Mouse (Mus musculus) intestine, embryonic 16.5 days (tissue): ENCODE measurements around the gene Iqck. TPM values are rescaled to one million over a fixed set of nuclear protein-coding genes. Genes with fewer than 3 reads are reported as not detected.
A peak's percentile ranks its signal among the peaks of the same experiment; 100 is the strongest.

Experiments
- ATAC-seq: fragments of 200-750 bp; cut with Nextera tagmentation; 2 replicates; pipeline ENCODE4 v1.8.0; 2017; ENCODE audit warnings: moderate TSS enrichment, moderate library complexity
- H3K27ac ChIP-seq: fragments of 300-500 bp; sonication (generic); 2 replicates; pipeline ENCODE4 v1.5.1; 2014; ENCODE audit warnings: mild to moderate bottlenecking, low read length
- H3K27me3 ChIP-seq: fragments of 300-500 bp; sonication (generic); replicated peaks from 2 replicates; pipeline ENCODE4 v1.6.1; 2014; ENCODE audit warnings: low read length, control low read depth, mixed read lengths; ENCODE audit not compliant: control insufficient read depth, insufficient read depth
- H3K36me3 ChIP-seq: fragments of 300-500 bp; sonication (generic); 2 replicates; pipeline ENCODE4 v1.6.1; 2014; ENCODE audit warnings: low read length, control low read depth; ENCODE audit not compliant: control insufficient read depth, insufficient read depth
- H3K4me1 ChIP-seq: fragments of 300-500 bp; sonication (generic); 2 replicates; pipeline ENCODE4 v1.6.1; 2014; ENCODE audit warnings: low read length, control low read depth, mixed read lengths; ENCODE audit not compliant: control insufficient read depth, insufficient read depth
- H3K4me2 ChIP-seq: fragments of 300-500 bp; sonication (generic); 2 replicates; pipeline ENCODE4 v1.6.1; 2014; ENCODE audit warnings: low read depth, low read length, control low read depth
- H3K4me3 ChIP-seq: fragments of 300-500 bp; sonication (generic); 2 replicates; pipeline ENCODE4 v1.5.1; 2014; ENCODE audit warnings: mild to moderate bottlenecking, low read length
- H3K9ac ChIP-seq: fragments of 300-500 bp; sonication (generic); 2 replicates; pipeline ENCODE4 v1.6.1; 2014; ENCODE audit warnings: low read depth, low read length
- H3K9me3 ChIP-seq: fragments of 300-500 bp; sonication (generic); 2 replicates; pipeline ENCODE4 v1.6.1; 2016; ENCODE audit warnings: low read length, control low read depth; ENCODE audit not compliant: control insufficient read depth
- WGBS: fragments of 180-500 bp; shearing (Covaris S2); extraction: QIAGEN DNeasy Blood & Tissue Kit; methylation state at CpG from one replicate; pipeline ENCODE4 v1.1.7; 2014; 5-methylcytosine and 5-hydroxymethylcytosine counted together
- polyA plus RNA-seq: library from polyadenylated mRNA; unstranded; fragments of >200 nt; fragmentation: Nextera tagmentation; extraction: Ambion mirVana; gene quantifications from 2 replicates; pipeline ENCODE4 v1.2.1, GENCODE M21; 2015

The Iqck gene
- polyA plus RNA-seq, 1 experiment from 2014 or later: 1.7 TPM

DNA sequence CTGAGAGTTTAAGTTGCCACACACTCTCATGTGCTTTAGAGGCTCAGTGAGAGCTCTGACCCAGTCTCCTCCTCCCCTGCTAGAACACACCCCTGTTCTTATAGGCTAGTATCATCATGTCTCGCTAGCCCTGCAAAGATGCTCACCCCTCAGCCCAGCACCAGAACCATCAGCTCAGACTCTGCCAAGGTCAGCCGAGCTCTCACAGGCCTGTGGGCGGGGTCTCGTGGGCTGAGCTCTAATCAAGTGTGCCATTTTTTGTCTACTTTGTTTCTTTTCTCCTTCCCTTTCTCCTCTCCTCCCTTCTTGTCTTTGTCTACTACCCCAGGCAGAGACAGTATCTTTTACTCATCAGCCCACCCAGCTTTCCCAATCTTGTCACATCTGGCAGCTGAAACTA lies 130.2 kb downstream of the Iqck start:
- H3K27me3 ChIP-seq: no peaks in the 10 kb centered on the region
- 71% methylated on average over 4 of the region's 4 CpGs for WGBS
- H3K36me3 ChIP-seq: no peaks in the 10 kb centered on the region
- H3K9ac ChIP-seq: no peak overlapping the region
- ATAC-seq: no peak
- no peak overlapping the region for H3K4me2 ChIP-seq
- H3K9me3 ChIP-seq: no peaks in the 10 kb centered on the region
- H3K4me1 ChIP-seq: no peaks in the 10 kb centered on the region
- no peak overlapping the region for H3K4me3 ChIP-seq
- H3K27ac ChIP-seq: no peak overlapping the region

DNA sequence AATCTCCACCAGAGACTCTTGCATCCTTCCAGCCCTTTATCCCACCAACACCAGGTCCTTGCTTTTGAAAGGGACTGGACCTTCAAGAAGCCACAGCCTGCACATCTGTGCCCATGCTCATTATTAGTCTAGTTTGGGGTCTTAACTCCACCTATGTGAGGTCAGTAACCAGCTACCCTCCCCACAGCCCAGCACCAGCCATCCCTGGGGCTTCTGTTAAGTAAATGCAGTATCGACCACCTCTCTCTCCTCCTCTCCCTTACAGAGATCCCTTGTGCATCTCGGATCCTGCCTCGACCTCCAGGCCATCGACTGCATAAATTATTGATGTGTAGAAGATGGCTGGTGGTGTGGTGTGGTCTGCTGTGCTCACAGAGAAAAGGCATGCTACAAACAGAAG lies 130.8 kb downstream of the Iqck start:
- Histone ChIP-seq H3K9ac (no peak overlapping the region), H3K4me1 (0 out of 2 replicates have a peak, but pooled peaks cover 5% of the 10 kb centered on the region), H3K27ac (no peak overlapping the region), H3K36me3 (no peaks in the 10 kb centered on the region), H3K9me3 (no peaks in the 10 kb centered on the region), H3K4me3 (no peak overlapping the region), H3K4me2 (no peak overlapping the region), H3K27me3 (no peaks in the 10 kb centered on the region)
- WGBS: 71% methylated on average over 4 of the region's 4 CpGs
- ATAC-seq: no peak

DNA sequence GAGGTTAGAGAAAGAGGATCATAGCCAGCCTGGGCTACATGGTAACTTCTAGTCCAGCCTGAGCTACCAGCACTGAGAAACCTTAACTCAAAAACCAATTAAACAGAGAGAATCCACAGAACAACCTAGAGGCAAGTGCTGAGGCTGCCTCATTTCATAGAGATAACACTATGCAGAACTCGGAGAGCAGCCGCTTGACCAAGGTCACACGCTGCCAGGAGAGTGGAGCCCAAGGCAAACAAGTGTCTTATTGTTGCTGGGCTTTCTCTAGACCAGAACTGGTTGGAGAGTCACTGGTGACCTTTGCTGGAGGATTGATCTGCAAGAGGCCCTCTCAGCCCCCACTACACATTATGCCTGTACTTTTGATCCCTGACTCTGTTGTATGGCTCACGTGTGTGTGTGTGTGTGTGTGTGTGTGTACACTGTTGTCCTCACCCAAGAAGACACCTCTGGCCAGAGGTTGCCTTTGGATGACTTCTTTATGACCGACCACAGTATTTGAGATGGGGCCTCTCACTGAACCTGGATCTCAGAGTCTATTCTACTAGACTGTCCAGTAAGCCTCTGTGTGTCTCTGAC lies 133.8 kb downstream of the Iqck start:
- WGBS: 59% methylated on average over 5 of the region's 5 CpGs
- no peaks in the 10 kb centered on the region for H3K36me3 ChIP-seq
- ATAC-seq: peak; percentile 36

DNA sequence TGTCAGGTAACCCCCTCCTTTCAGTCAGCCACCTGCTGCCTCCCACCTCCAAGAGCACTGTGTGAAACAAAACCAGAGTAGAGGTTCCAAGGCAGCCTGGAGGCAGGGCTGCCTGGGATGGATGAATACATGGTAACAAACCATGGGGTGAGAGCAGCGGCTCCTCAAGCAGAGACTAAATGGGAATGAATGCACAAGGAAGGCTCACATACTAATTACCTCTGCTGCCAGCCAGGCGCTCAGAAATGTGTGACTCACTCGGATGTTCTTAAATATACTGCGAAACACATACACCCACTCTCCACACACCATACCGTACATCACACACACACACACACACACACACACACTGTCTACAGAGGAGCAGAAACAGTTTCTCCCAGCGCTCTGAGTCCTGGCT lies 134.7 kb downstream of the Iqck start:
- no peak overlapping the region for H3K9ac ChIP-seq
- H3K9me3 ChIP-seq: no peaks in the 10 kb centered on the region
- no peak for ATAC-seq
- WGBS: 75% methylated on average over 6 of the region's 6 CpGs
- no peaks in the 10 kb centered on the region for H3K27me3 ChIP-seq
- no peak overlapping the region for H3K27ac ChIP-seq
- H3K4me2 ChIP-seq: no peak overlapping the region
- no peak overlapping the region for H3K4me3 ChIP-seq
- H3K36me3 ChIP-seq: no peaks in the 10 kb centered on the region
- H3K4me1 ChIP-seq: peaks cover 13% of the 10 kb centered on the region

More for the DNA sequence above, 133.8 kb downstream of the Iqck start:
- Histone ChIP-seq H3K27me3 (no peaks in the 10 kb centered on the region), H3K9ac (no peak overlapping the region), H3K4me2 (no peak overlapping the region), H3K27ac (no peak overlapping the region), H3K9me3 (no peaks in the 10 kb centered on the region), H3K4me1 (peaks cover 13% of the 10 kb centered on the region), H3K4me3 (no peak overlapping the region)

DNA sequence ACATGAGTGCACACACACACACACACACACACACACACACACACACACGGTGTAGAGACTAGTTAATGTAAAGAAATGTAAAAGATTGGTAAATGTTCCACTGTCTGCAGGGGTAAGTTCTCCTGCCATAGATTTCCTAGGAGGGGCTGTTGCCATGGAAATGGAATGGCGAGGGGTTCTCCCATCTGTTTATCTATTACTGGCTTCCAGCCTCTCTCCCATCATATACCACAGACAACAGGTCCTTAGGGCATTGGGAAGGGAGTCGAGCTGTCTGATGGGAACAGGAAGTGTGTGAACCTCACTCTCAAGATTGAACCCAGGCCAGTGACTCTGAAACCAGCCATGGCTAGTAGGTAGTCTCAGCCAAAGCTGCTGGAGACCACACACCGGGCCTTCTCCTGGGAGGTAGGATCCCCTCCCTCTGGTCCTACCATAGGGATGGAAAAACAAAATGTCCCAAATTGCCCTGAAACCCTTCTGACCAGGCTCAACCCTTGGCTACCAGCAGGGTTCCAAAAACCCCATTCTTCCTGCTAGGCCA lies 135.9 kb downstream of the Iqck start:
- Histone ChIP-seq H3K9me3 (no peaks in the 10 kb centered on the region), H3K4me1 (peaks cover 21% of the 10 kb centered on the region), H3K4me3 (no peak overlapping the region), H3K36me3 (no peaks in the 10 kb centered on the region), H3K27me3 (no peaks in the 10 kb centered on the region), H3K27ac (no peak overlapping the region), H3K9ac (no peak overlapping the region), H3K4me2 (no peak overlapping the region)
- no peak for ATAC-seq
- 41% methylated on average over 4 of the region's 4 CpGs for WGBS

DNA sequence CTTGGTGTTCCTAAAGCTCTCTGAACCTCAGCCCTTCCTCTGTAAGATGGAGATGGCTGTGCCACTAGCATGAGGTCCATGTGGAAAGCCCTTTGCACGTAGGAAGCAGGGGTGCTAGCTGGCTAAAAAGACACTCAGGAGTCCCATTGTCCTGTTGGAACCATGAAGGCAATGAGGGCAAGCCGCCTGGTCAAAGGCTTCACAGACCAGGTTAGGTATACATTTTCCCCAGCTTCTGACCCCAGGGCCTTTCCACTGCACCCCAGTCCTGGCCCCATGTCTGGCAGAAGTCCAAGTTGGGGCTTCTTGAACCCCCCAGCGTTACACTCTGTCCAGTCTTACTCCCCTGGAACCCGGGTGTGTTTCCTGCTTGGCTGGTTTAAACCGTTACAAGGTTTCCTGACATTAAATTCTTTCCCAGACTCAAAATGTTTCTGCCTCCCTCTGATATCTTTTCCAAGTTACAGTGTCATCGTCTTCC lies 136.6 kb downstream of the Iqck start:
- H3K4me3 ChIP-seq: no peak overlapping the region
- 55% methylated on average over 6 of the region's 6 CpGs for WGBS

DNA sequence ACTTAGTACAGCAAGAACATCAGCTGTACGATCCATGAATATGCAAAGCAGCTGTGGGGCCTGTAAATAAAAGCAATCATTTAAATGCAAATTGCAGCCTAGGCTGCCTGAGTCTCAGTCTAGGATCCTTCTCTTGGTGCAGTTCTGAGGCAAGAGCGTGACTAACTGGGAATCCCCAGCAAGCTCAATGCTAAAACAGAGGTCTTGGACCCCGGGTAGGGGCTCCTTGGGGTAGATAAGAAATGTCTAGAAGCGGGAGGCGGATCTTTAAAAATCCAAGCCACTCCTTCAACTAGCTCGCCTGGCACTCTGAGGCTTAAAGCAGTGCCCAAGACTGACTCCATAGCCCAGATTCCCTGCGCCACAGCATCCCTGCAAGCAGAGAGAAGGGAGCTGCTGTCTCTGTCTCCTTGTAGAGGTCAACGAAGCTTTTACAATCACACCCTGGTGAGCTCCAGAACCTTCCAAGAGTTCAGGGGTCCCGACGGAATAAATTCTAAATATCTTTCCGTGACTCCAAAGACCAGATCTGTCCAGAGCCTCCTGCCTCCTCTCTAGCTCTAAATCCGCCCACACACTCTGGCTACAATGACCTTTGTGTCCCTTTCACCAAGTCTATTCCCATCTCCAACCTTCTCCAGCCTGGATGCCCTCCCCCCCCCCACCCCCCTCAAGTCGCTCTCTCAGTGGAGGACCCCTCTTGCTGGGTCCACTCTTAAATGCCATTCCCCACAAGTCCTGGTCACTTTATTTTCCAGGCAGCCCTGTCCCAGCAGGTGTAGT lies 137.3 kb downstream of the Iqck start:
- Histone ChIP-seq H3K4me2 (peak overlapping the region; percentile 80; the same call in 1 of the 2 replicates), H3K4me1 (peaks cover 21% of the 10 kb centered on the region), H3K4me3 (0 out of 2 replicates have a peak overlapping the region, but pooled peaks have one; percentile 63), H3K36me3 (no peaks in the 10 kb centered on the region), H3K9ac (no peak overlapping the region), H3K27ac (no peak overlapping the region), H3K27me3 (no peaks in the 10 kb centered on the region), H3K9me3 (no peaks in the 10 kb centered on the region)
- no peak for ATAC-seq
- WGBS: 54% methylated on average over 13 of the region's 13 CpGs

More for the DNA sequence above, 136.6 kb downstream of the Iqck start:
- H3K27me3 ChIP-seq: no peaks in the 10 kb centered on the region
- H3K9me3 ChIP-seq: no peaks in the 10 kb centered on the region
- no peaks in the 10 kb centered on the region for H3K36me3 ChIP-seq
- peaks cover 21% of the 10 kb centered on the region for H3K4me1 ChIP-seq
- no peak overlapping the region for H3K9ac ChIP-seq
- ATAC-seq: no peak
- no peak overlapping the region for H3K4me2 ChIP-seq
- H3K27ac ChIP-seq: no peak overlapping the region

DNA sequence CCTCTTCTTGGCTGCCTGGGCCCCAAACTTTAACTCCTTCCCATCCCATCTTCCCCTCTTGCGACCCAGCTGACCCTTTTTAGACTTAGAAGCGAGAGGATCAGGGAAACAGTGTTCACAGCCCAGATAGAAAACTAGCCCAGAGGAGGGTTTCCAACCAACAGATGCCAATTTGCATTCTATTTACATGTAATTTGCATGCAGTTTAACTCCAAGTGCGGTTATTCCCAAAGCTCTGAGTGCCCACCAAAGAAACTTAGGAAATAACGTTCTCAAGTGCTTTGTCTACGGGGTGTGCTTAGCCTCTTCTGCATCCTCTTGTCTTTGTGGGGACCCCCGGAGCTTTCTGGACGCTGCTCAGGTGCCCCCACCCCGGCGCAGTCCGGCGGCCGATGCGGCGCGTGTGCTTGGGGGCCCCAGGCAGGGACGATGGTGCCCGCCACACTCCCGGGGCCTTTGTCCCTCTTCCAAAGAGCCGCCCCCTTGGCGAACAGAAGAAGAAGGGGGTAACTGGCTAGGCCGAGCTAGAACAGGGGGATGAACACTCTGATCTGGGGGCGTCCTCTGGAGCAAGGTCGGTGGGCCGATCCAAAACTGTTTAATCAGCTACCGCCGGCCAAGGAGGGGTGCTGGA lies 138.2 kb downstream of the Iqck start:
- WGBS: 4% methylated on average over 26 of the region's 26 CpGs
- no peak overlapping the region for H3K27ac ChIP-seq
- H3K9me3 ChIP-seq: no peaks in the 10 kb centered on the region
- no peak for ATAC-seq
- H3K4me1 ChIP-seq: peaks cover 21% of the 10 kb centered on the region
- H3K9ac ChIP-seq: peak overlapping the region; percentile 72
- no peaks in the 10 kb centered on the region for H3K27me3 ChIP-seq
- H3K4me2 ChIP-seq: peak overlapping the region; percentile 80
- no peaks in the 10 kb centered on the region for H3K36me3 ChIP-seq
- peak overlapping the region; percentile 63 for H3K4me3 ChIP-seq

DNA sequence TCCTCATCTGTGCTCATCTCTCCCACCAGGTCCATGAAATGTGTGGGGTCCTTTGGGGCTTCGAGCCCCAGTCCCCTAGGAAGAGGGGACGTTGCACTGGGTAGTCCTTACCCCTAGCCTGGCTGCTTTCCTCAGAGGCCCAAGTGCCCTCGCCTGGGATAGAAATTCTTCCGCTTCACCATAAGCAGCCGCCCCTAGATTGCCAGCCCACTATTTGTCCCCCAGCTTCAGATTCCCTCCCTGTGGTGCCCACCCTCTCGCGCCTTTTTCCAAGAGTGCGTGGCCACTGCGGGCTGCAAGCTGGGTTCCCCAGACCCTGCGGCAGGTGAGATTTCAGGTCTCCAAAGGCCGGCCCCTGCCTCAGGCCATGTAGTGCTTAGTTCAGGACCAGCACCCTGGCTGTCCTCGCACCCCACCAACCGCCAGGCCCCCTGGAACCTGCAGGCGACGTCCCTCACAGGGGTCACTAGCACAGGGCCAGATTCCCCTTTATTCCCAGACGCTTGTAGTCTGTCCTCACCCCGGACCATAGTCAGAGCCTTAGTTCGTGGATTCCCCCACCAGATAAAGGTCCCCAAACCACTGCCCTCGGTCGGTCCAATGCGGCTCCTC lies 138.8 kb downstream of the Iqck start:
- Histone ChIP-seq H3K27ac (no peak overlapping the region), H3K4me3 (peak overlapping the region; percentile 63), H3K9ac (peak overlapping the region; percentile 72), H3K27me3 (no peaks in the 10 kb centered on the region), H3K36me3 (no peaks in the 10 kb centered on the region), H3K9me3 (no peaks in the 10 kb centered on the region), H3K4me2 (peak overlapping the region; percentile 80), H3K4me1 (peaks cover 21% of the 10 kb centered on the region)
- ATAC-seq: no peak; the same call in 1 of the 2 replicates
- under 1% methylated on average over 21 of the region's 21 CpGs for WGBS
